Mouse (Mus musculus) midbrain, embryonic 16.5 days (tissue): ENCODE data around the gene Mras. TPM values are rescaled to one million over a fixed set of nuclear protein-coding genes. Genes with fewer than 3 reads are reported as not detected.

Experiments
- ATAC-seq: fragments of 200-750 bp; cut with Nextera tagmentation; 2 replicates; pipeline ENCODE4 v1.8.0; 2017; ENCODE audit warnings: moderate TSS enrichment
- H3K27ac ChIP-seq: fragments of 300-500 bp; sonication (generic); 2 replicates; pipeline ENCODE4 v1.5.1; 2014; ENCODE audit warnings: mild to moderate bottlenecking, low read length, mixed read lengths
- H3K27me3 ChIP-seq: fragments of 300-500 bp; sonication (generic); 2 replicates; pipeline ENCODE4 v1.6.1; 2014; ENCODE audit warnings: low read depth, low read length, mixed read lengths; ENCODE audit not compliant: control insufficient read depth, insufficient read depth
- H3K36me3 ChIP-seq: fragments of 300-500 bp; sonication (generic); 2 replicates; pipeline ENCODE4 v1.6.1; 2014; ENCODE audit warnings: mild to moderate bottlenecking, low read length, moderate library complexity, mixed read lengths; ENCODE audit not compliant: control insufficient read depth, insufficient read depth
- H3K4me1 ChIP-seq: fragments of 300-500 bp; sonication (generic); 2 replicates; pipeline ENCODE4 v1.6.1; 2014; ENCODE audit warnings: mild to moderate bottlenecking, low read length, mixed read lengths; ENCODE audit not compliant: control insufficient read depth, insufficient read depth
- H3K4me2 ChIP-seq: fragments of 300-500 bp; sonication (generic); 2 replicates; pipeline ENCODE4 v1.6.1; 2014; ENCODE audit warnings: mild to moderate bottlenecking, low read length, mixed read lengths
- H3K4me3 ChIP-seq: fragments of 300-500 bp; sonication (generic); 2 replicates; pipeline ENCODE4 v1.5.1; 2014; ENCODE audit warnings: low read depth, mild to moderate bottlenecking, low read length, moderate library complexity, mixed read lengths
- H3K9ac ChIP-seq: fragments of 300-500 bp; sonication (generic); 2 replicates; pipeline ENCODE4 v1.6.1; 2014; ENCODE audit warnings: low read depth, low read length, mixed read lengths
- H3K9me3 ChIP-seq: fragments of 300-500 bp; sonication (generic); replicated peaks from 2 replicates; pipeline ENCODE4 v1.6.1; 2014; ENCODE audit warnings: mild to moderate bottlenecking, low read length, mixed read lengths; ENCODE audit not compliant: control insufficient read depth, poor library complexity, severe bottlenecking
- WGBS: fragments of 180-500 bp; shearing (Covaris S2); extraction: QIAGEN DNeasy Blood & Tissue Kit; methylation state at CpG from one replicate; pipeline ENCODE4 v1.1.7; 2014; 5-methylcytosine and 5-hydroxymethylcytosine counted together
- polyA plus RNA-seq: library from polyadenylated mRNA; unstranded; fragments of >200 nt; fragmentation: Nextera tagmentation; extraction: Ambion mirVana; gene quantifications from 2 replicates; pipeline ENCODE4 v1.2.1, GENCODE M21; 2015

Mras gene
- polyA plus RNA-seq, 1 experiment from 2014 or later: 51.2 TPM

DNA sequence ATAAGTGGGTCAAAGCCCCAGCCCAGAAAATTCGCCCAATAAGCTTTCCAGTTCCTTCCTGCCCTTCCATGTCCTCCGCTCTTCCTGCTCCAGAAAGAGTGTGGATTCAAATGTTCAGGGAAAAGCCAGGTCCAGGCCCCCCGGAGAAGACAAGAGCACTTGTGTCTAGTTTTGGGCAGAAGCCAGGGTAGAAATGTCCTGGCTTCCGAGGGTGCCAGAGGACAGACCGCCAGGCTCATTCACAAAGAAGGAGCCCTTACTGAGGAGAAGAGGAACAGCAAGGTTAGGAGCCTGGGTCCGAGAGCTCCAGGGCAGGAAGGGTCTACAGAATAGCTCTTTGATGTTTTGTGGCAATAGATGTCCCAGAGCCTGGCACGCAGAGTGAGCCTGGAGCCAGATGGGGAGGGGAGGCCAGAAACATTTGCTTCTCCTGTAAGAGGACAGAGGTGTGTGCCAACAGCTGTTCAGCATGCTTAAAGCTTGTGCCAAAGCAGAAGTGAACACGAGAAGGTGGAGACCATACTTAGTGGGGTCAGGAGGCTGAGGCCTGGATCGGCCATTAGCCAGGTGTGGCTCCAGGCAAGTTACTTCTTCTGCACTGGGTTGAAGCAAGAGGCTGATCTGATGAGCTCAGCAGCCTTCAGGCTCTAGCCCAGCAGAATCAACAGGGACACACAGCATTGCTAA, 35.8 kb downstream of the Mras start:
- Histone ChIP-seq H3K9ac (no peak overlapping the region), H3K4me2 (no peak overlapping the region), H3K27me3 (no peaks in the 10 kb centered on the region), H3K36me3 (peaks cover 6% of the 10 kb centered on the region), H3K4me1 (no peaks in the 10 kb centered on the region), H3K9me3 (no peaks in the 10 kb centered on the region), H3K27ac (peak overlapping the region; percentile 41; the same call in 1 of the 2 replicates), H3K4me3 (no peak overlapping the region)
- peak; percentile 61; the same call in 1 of the 2 replicates for ATAC-seq
- 76% methylated on average over 9 of the region's 9 CpGs for WGBS

DNA sequence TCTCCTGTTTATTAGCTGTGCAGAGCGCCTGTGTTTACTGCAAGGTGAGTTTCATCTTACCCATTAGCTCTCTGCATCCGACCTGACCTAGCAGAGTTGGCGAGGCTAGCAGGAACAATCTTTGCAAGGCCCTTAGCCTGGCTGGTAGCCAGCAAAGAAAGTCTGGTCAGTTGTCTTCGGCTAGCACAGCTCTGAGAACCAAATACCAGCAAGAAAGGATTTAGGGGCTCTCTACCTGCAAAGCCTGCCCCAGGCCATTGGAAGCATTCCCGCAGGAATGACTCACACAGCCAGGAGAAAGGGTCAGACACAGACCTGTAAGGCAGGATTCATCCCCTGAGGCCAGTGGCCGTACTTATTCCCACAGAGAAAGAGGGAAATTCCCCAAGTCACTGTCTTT, 36.4 kb downstream of the Mras start:
- Histone ChIP-seq H3K27me3 (no peaks in the 10 kb centered on the region), H3K4me3 (no peak overlapping the region), H3K9me3 (no peaks in the 10 kb centered on the region), H3K27ac (peak overlapping the region; percentile 41; the same call in 1 of the 2 replicates), H3K4me2 (no peak overlapping the region), H3K4me1 (no peaks in the 10 kb centered on the region), H3K36me3 (peaks cover 6% of the 10 kb centered on the region), H3K9ac (no peak overlapping the region)
- 82% methylated on average over 6 of the region's 6 CpGs for WGBS
- no peak for ATAC-seq

GRCm38 (mm10) chr9:99397056-99397815, 39.9 kb downstream of the Mras start:
- Histone ChIP-seq H3K9me3 (no peaks in the 10 kb centered on the region), H3K4me1 (no peaks in the 10 kb centered on the region), H3K4me3 (no peak overlapping the region), H3K27ac (no peak overlapping the region), H3K9ac (no peak overlapping the region), H3K27me3 (no peaks in the 10 kb centered on the region), H3K36me3 (peaks cover 10% of the 10 kb centered on the region; the same call in 1 of the 2 replicates), H3K4me2 (no peak overlapping the region)
- WGBS: 82% methylated on average over 13 of the region's 13 CpGs
- no peak for ATAC-seq

DNA sequence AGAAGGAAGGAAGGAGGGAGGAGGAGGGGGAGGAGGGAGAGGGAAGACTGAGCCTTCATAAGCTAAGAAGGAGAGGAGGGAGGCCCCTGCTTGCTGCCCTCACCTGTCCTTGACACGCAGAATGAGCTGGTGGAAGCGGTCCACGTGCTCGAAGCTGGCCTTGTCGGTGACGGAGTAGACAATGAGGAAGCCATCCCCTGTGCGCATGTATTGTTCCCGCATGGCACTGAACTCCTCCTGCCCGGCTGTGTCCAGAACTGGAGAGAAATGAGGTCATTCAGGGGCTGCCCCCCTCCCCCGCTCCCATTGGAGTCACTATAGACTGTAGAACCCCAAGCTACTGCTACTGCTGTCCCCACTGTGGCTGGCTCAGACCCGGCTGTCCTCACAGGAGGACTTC, 42.8 kb downstream of the Mras start:
- no peak overlapping the region for H3K9ac ChIP-seq
- 73% methylated on average over 11 of the region's 11 CpGs for WGBS
- ATAC-seq: no peak
- H3K4me2 ChIP-seq: no peak overlapping the region
- H3K27me3 ChIP-seq: no peaks in the 10 kb centered on the region
- no peaks in the 10 kb centered on the region for H3K9me3 ChIP-seq
- no peak overlapping the region for H3K4me3 ChIP-seq
- H3K27ac ChIP-seq: no peak overlapping the region
- H3K36me3 ChIP-seq: peaks cover 9% of the 10 kb centered on the region; the same call in 1 of the 2 replicates
- H3K4me1 ChIP-seq: no peaks in the 10 kb centered on the region

GRCm38 (mm10) chr9:99393146-99393545, 44.0 kb downstream of the Mras start:
- H3K4me1 ChIP-seq: no peaks in the 10 kb centered on the region
- no peak overlapping the region for H3K4me2 ChIP-seq
- H3K9me3 ChIP-seq: no peaks in the 10 kb centered on the region
- H3K36me3 ChIP-seq: peaks cover 9% of the 10 kb centered on the region; the same call in 1 of the 2 replicates
- no peak overlapping the region for H3K27ac ChIP-seq
- 93% methylated on average over 8 of the region's 8 CpGs for WGBS
- no peak for ATAC-seq
- no peak overlapping the region for H3K9ac ChIP-seq
- no peak overlapping the region for H3K4me3 ChIP-seq
- H3K27me3 ChIP-seq: no peaks in the 10 kb centered on the region

- Histone ChIP-seq H3K27ac (no peak overlapping the region), H3K36me3 (peaks cover 9% of the 10 kb centered on the region; the same call in 1 of the 2 replicates), H3K4me3 (no peak overlapping the region), H3K9me3 (no peaks in the 10 kb centered on the region), H3K4me2 (no peak overlapping the region), H3K9ac (no peak overlapping the region), H3K27me3 (no peaks in the 10 kb centered on the region), H3K4me1 (no peaks in the 10 kb centered on the region)
- 96% methylated on average over 10 of the region's 10 CpGs for WGBS
- no peak for ATAC-seq
Measured at GRCm38 (mm10) chr9:99391557-99391956, 45.6 kb downstream of the Mras start.

GRCm38 (mm10) chr9:99390716-99391115, 46.5 kb downstream of the Mras start:
- H3K4me2 ChIP-seq: no peak overlapping the region
- no peaks in the 10 kb centered on the region for H3K9me3 ChIP-seq
- H3K4me3 ChIP-seq: no peak overlapping the region
- no peak overlapping the region for H3K9ac ChIP-seq
- no peak for ATAC-seq
- peaks cover 9% of the 10 kb centered on the region; the same call in 1 of the 2 replicates for H3K36me3 ChIP-seq
- no peak overlapping the region for H3K27ac ChIP-seq
- no peaks in the 10 kb centered on the region for H3K4me1 ChIP-seq
- H3K27me3 ChIP-seq: no peaks in the 10 kb centered on the region
- 58% methylated on average over 2 of the region's 2 CpGs for WGBS

GRCm38 (mm10) chr9:99390201-99390600, 47.0 kb downstream of the Mras start:
- Histone ChIP-seq H3K4me3 (no peak overlapping the region), H3K4me2 (no peak overlapping the region), H3K27ac (no peak overlapping the region), H3K4me1 (no peaks in the 10 kb centered on the region), H3K36me3 (peaks cover 9% of the 10 kb centered on the region; the same call in 1 of the 2 replicates), H3K9me3 (no peaks in the 10 kb centered on the region), H3K9ac (no peak overlapping the region), H3K27me3 (no peaks in the 10 kb centered on the region)
- 80% methylated on average over 5 of the region's 5 CpGs for WGBS
- ATAC-seq: no peak

DNA sequence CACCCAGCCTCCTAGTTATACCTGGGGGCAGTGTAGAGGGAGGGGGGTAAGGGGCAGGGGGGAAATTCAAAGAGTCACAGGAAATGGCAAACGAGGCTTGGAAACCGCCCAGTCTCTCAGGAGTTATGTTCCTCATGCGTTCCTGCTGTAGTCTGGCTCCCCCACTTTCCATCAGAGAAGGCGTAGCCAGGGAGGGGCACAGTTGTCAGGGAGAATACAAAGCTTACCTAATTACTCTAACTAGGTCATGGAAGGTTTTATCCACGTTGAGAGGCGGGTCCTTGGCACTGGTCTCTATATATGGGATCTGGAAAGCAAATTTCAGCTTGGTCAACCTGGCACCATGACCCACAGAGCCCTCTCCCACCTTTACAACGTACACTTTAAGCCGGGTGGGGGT, 47.7 kb downstream of the Mras start:
- Histone ChIP-seq H3K27me3 (no peaks in the 10 kb centered on the region), H3K36me3 (peaks cover 9% of the 10 kb centered on the region; the same call in 1 of the 2 replicates), H3K4me2 (no peak overlapping the region), H3K27ac (no peak overlapping the region), H3K9ac (no peak overlapping the region), H3K4me3 (no peak overlapping the region), H3K9me3 (no peaks in the 10 kb centered on the region), H3K4me1 (no peaks in the 10 kb centered on the region)
- WGBS: 83% methylated on average over 8 of the region's 8 CpGs
- ATAC-seq: no peak
